Mouse (Mus musculus) adrenal gland, postnatal 4 days (tissue): ENCODE data around the gene Ffar1. TPM values are rescaled to one million over a fixed set of nuclear protein-coding genes. Genes with fewer than 3 reads are reported as not detected.

Experiments
- DNase-seq, 2 experiments: peaks; one replicate each; pipeline ENCODE4 v3.0.0; 2021 to 2022; ENCODE audit warnings: low spot score in 2 of 2, mixed read lengths in 2 of 2
- long read RNA-seq, 2 experiments: library from polyadenylated mRNA; stranded (forward); transcript quantifications; one replicate each; pipeline ENCODE4 v2.0.0; 2021
- total RNA-seq, 2 experiments: library from RNA; stranded (reverse); gene quantifications; 2 replicates each; pipeline ENCODE4 v1.2.3; 2021

Ffar1 gene
- total RNA-seq = under 1 TPM in 1 of 2 experiments, not detected in 1; 0.59 TPM
- long read RNA-seq, experiment 1 = 0 reads
- long read RNA-seq, experiment 2 = 0 reads

- DNase-seq = no peak
These were observed at the start of gene Ffar1 for GRCm38 (mm10) chr7:30861464-30861863. Ffar1 (minus strand) TSS chr7:30861564.

GRCm38 (mm10) chr7:30909773-30910172 lies 48.4 kb upstream of the Ffar1 start:
- DNase-seq = no peak

- no peak for DNase-seq
These were observed 47.6 kb upstream of the Ffar1 start for GRCm38 (mm10) chr7:30908992-30909431.

- no peak for DNase-seq
These were observed 47.1 kb upstream of the Ffar1 start for GRCm38 (mm10) chr7:30908277-30908991.

GRCm38 (mm10) chr7:30904042-30904441 lies 42.7 kb upstream of the Ffar1 start:
- no peak for DNase-seq

GRCm38 (mm10) chr7:30895217-30895616 lies 33.9 kb upstream of the Ffar1 start:
- DNase-seq = no peak

GRCm38 (mm10) chr7:30892515-30892914 lies 31.2 kb upstream of the Ffar1 start:
- no peak for DNase-seq

GRCm38 (mm10) chr7:30891746-30892145 lies 30.4 kb upstream of the Ffar1 start:
- no peak for DNase-seq

- DNase-seq = no peak
These were observed 29.3 kb upstream of the Ffar1 start for GRCm38 (mm10) chr7:30890681-30891080.

- no peak for DNase-seq
These were observed 27.4 kb upstream of the Ffar1 start for GRCm38 (mm10) chr7:30888786-30889185.

- no peak for DNase-seq
These were observed 26.3 kb upstream of the Ffar1 start for GRCm38 (mm10) chr7:30887568-30888188.

- no peak for DNase-seq
These were observed 25.5 kb upstream of the Ffar1 start for GRCm38 (mm10) chr7:30886852-30887251.

- no peak for DNase-seq
These were observed 22.7 kb upstream of the Ffar1 start for GRCm38 (mm10) chr7:30884047-30884446.

- no peak for DNase-seq
These were observed 20.0 kb upstream of the Ffar1 start for GRCm38 (mm10) chr7:30881367-30881766.

- no peak for DNase-seq
These were observed 18.8 kb upstream of the Ffar1 start, which contains the start of gene Cd22 for GRCm38 (mm10) chr7:30880176-30880575. Cd22 (minus strand) TSS chr7:30880342.

- no peak for DNase-seq
These were observed 17.6 kb upstream of the Ffar1 start for GRCm38 (mm10) chr7:30878950-30879349.

GRCm38 (mm10) chr7:30873083-30873482 lies 11.7 kb upstream of the Ffar1 start:
- peak; percentile 30 to 63 for DNase-seq

GRCm38 (mm10) chr7:30863386-30863785 lies 2.0 kb upstream of the Ffar1 start:
- no peak for DNase-seq

GRCm38 (mm10) chr7:30859635-30860402 lies 1.5 kb downstream of the Ffar1 start:
- DNase-seq = no peak

GRCm38 (mm10) chr7:30859290-30859634 lies 2.1 kb downstream of the Ffar1 start:
- DNase-seq = peak; percentile 29 to 63

GRCm38 (mm10) chr7:30857746-30858145 lies 3.6 kb downstream of the Ffar1 start:
- no peak for DNase-seq

- no peak for DNase-seq
These were observed 5.3 kb downstream of the Ffar1 start, which contains the start of gene Ffar3 for GRCm38 (mm10) chr7:30856078-30856477. Ffar3 (minus strand) TSS chr7:30856178.
